Mouse (Mus musculus): ENCODE data around the gene Brd2. TPM values are rescaled to one million over a fixed set of nuclear protein-coding genes. Genes with fewer than 3 reads are reported as not detected.

Gene Brd2
- polyA plus RNA-seq (2015; fragmentation: Nextera tagmentation; extraction: Ambion mirVana) = 53.0 and 53.2 TPM in 2 replicates

GRCm38 (mm10) chr17:34122188-34122984 is at the start of gene Brd2:
Gene Brd2, minus strand, starts transcription at chr17:34122634.

GRCm38 (mm10) chr17:34152923-34153322 is 30.5 kb upstream of the Brd2 start, which contains the start of gene H2-DMb1:
Gene H2-DMb1, plus strand, starts transcription at chr17:34153072.

GRCm38 (mm10) chr17:34143033-34143432 is 20.6 kb upstream of the Brd2 start, which contains the start of gene H2-DMb2:
Gene H2-DMb2, plus strand, starts transcription at chr17:34143307.

GRCm38 (mm10) chr17:34119249-34120179 is 2.9 kb downstream of the Brd2 start, which contains the start of gene H2-DMa:
Gene H2-DMa, plus strand, starts transcription at chr17:34119541.

GRCm38 (mm10) chr17:34092197-34092875 is 30.1 kb downstream of the Brd2 start, which contains the start of gene H2-Oa:
Gene H2-Oa, plus strand, starts transcription at chr17:34092340.

Other genes with a start within 250 kb of the Brd2 start
- not detected in 2 replicates for gene Gm7029, start 248.8 kb downstream of the Brd2 start, polyA plus RNA-seq (2015; fragmentation: Nextera tagmentation; extraction: Ambion mirVana)
- gene Kifc1, start 232.0 kb downstream of the Brd2 start, polyA plus RNA-seq (2015; fragmentation: Nextera tagmentation; extraction: Ambion mirVana) = 1.3 and 1.9 TPM in 2 replicates
- gene Platr17, start 217.5 kb downstream of the Brd2 start, polyA plus RNA-seq (2015; fragmentation: Nextera tagmentation; extraction: Ambion mirVana) = 0.20 and 0.88 TPM in 2 replicates
- gene Daxx, start 213.2 kb downstream of the Brd2 start, polyA plus RNA-seq (2015; fragmentation: Nextera tagmentation; extraction: Ambion mirVana) = 23.1 and 26.3 TPM in 2 replicates
- gene Tapbp, start 206.7 kb downstream of the Brd2 start, polyA plus RNA-seq (2015; fragmentation: Nextera tagmentation; extraction: Ambion mirVana) = 68.1 and 71.1 TPM in 2 replicates
- 12.5 and 13.1 TPM in 2 replicates for gene Zbtb22, start 206.7 kb downstream of the Brd2 start, polyA plus RNA-seq (2015; fragmentation: Nextera tagmentation; extraction: Ambion mirVana)
- gene Rgl2, start 193.1 kb downstream of the Brd2 start, polyA plus RNA-seq (2015; fragmentation: Nextera tagmentation; extraction: Ambion mirVana) = 23.8 and 27.2 TPM in 2 replicates
- 93.9 and 108 TPM in 2 replicates for gene Pfdn6, start 182.3 kb downstream of the Brd2 start, polyA plus RNA-seq (2015; fragmentation: Nextera tagmentation; extraction: Ambion mirVana)
- 18.0 and 19.4 TPM in 2 replicates for gene Wdr46, start 182.0 kb downstream of the Brd2 start, polyA plus RNA-seq (2015; fragmentation: Nextera tagmentation; extraction: Ambion mirVana)
- 6.4 and 6.7 TPM in 2 replicates for gene B3galt4, start 171.1 kb downstream of the Brd2 start, polyA plus RNA-seq (2015; fragmentation: Nextera tagmentation; extraction: Ambion mirVana)
- 28.7 and 29.0 TPM in 2 replicates for gene Vps52, start 166.8 kb downstream of the Brd2 start, polyA plus RNA-seq (2015; fragmentation: Nextera tagmentation; extraction: Ambion mirVana)
- 1,535 and 1,858 TPM in 2 replicates for gene Rps18, start 166.6 kb downstream of the Brd2 start, polyA plus RNA-seq (2015; fragmentation: Nextera tagmentation; extraction: Ambion mirVana)
- gene H2-K1, start 122.3 kb downstream of the Brd2 start, polyA plus RNA-seq (2015; fragmentation: Nextera tagmentation; extraction: Ambion mirVana) = 97.3 and 136 TPM in 2 replicates
- gene Ring1, start 98.0 kb downstream of the Brd2 start, polyA plus RNA-seq (2015; fragmentation: Nextera tagmentation; extraction: Ambion mirVana) = 12.7 and 13.4 TPM in 2 replicates
- gene H2-Ke6, start 94.6 kb downstream of the Brd2 start, polyA plus RNA-seq (2015; fragmentation: Nextera tagmentation; extraction: Ambion mirVana) = 39.1 and 39.5 TPM in 2 replicates
- 139 and 141 TPM in 2 replicates for gene Slc39a7, start 91.0 kb downstream of the Brd2 start, polyA plus RNA-seq (2015; fragmentation: Nextera tagmentation; extraction: Ambion mirVana)
- gene Rxrb, start 90.8 kb downstream of the Brd2 start, polyA plus RNA-seq (2015; fragmentation: Nextera tagmentation; extraction: Ambion mirVana) = 22.6 and 25.7 TPM in 2 replicates
- gene Col11a2, start 83.2 kb downstream of the Brd2 start, polyA plus RNA-seq (2015; fragmentation: Nextera tagmentation; extraction: Ambion mirVana) = 0.26 and 0.34 TPM in 2 replicates
- gene H2-Oa, start 30.3 kb downstream of the Brd2 start, polyA plus RNA-seq (2015; fragmentation: Nextera tagmentation; extraction: Ambion mirVana) = 0.24 TPM in 1 of 2 replicates, not detected in the other
- gene H2-DMa, start 3.1 kb downstream of the Brd2 start, polyA plus RNA-seq (2015; fragmentation: Nextera tagmentation; extraction: Ambion mirVana) = 5.8 and 8.1 TPM in 2 replicates
- 0.13 TPM in 1 of 2 replicates, not detected in the other for gene H2-DMb2, start 20.7 kb upstream of the Brd2 start, polyA plus RNA-seq (2015; fragmentation: Nextera tagmentation; extraction: Ambion mirVana)
- gene H2-DMb1, start 30.4 kb upstream of the Brd2 start, polyA plus RNA-seq (2015; fragmentation: Nextera tagmentation; extraction: Ambion mirVana) = 1.5 and 2.6 TPM in 2 replicates
- 20.0 and 21.3 TPM in 2 replicates for gene Tap1, start 64.9 kb upstream of the Brd2 start, polyA plus RNA-seq (2015; fragmentation: Nextera tagmentation; extraction: Ambion mirVana)
- 8.6 and 8.7 TPM in 2 replicates for gene Psmb9, start 65.1 kb upstream of the Brd2 start, polyA plus RNA-seq (2015; fragmentation: Nextera tagmentation; extraction: Ambion mirVana)
- gene Psmb8, start 75.1 kb upstream of the Brd2 start, polyA plus RNA-seq (2015; fragmentation: Nextera tagmentation; extraction: Ambion mirVana) = 24.2 and 30.5 TPM in 2 replicates
- gene Tap2, start 80.9 kb upstream of the Brd2 start, polyA plus RNA-seq (2015; fragmentation: Nextera tagmentation; extraction: Ambion mirVana) = 9.6 and 12.5 TPM in 2 replicates
- 0.14 and 0.29 TPM in 2 replicates for gene H2-Ob, start 116.3 kb upstream of the Brd2 start, polyA plus RNA-seq (2015; fragmentation: Nextera tagmentation; extraction: Ambion mirVana)
- gene H2-Ab1, start 135.1 kb upstream of the Brd2 start, polyA plus RNA-seq (2015; fragmentation: Nextera tagmentation; extraction: Ambion mirVana) = 5.8 and 6.3 TPM in 2 replicates
- 0.88 and 0.93 TPM in 2 replicates for gene H2-Aa, start 165.2 kb upstream of the Brd2 start, polyA plus RNA-seq (2015; fragmentation: Nextera tagmentation; extraction: Ambion mirVana)
- 2.4 and 3.0 TPM in 2 replicates for gene H2-Eb1, start 183.2 kb upstream of the Brd2 start, polyA plus RNA-seq (2015; fragmentation: Nextera tagmentation; extraction: Ambion mirVana)
- gene H2-Eb2, start 203.0 kb upstream of the Brd2 start, polyA plus RNA-seq (2015; fragmentation: Nextera tagmentation; extraction: Ambion mirVana) = not detected in 2 replicates
- not detected in 2 replicates for gene Btnl2, start 232.2 kb upstream of the Brd2 start, polyA plus RNA-seq (2015; fragmentation: Nextera tagmentation; extraction: Ambion mirVana)